Mouse (Mus musculus) MN1 (cell line): ENCODE data around the gene Ankrd13a.

Source experiments
- DNase-seq: peaks from one replicate; pipeline ENCODE4 v3.0.0-alpha.2; 2016; ENCODE audit warnings: low spot score

Gene Ankrd13a

GRCm38 (mm10) chr5:114767185-114767584 lies 7.3 kb upstream of the Ankrd13a start:
- DNase-seq = no peak

- no peak for DNase-seq
These were observed 4.7 kb upstream of the Ankrd13a start for GRCm38 (mm10) chr5:114769786-114770185.

GRCm38 (mm10) chr5:114771796-114772195 lies 2.7 kb upstream of the Ankrd13a start:
- no peak for DNase-seq

GRCm38 (mm10) chr5:114772456-114773203 lies 1.8 kb upstream of the Ankrd13a start:
- peak; percentile 40 for DNase-seq

- DNase-seq = peak; percentile 93
These were observed 1.2 kb upstream of the Ankrd13a start for GRCm38 (mm10) chr5:114773211-114773710.

GRCm38 (mm10) chr5:114773780-114774179 lies 697 bp upstream of the Ankrd13a start:
- no peak for DNase-seq

- peak; percentile 16 for DNase-seq
These were observed 841 bp downstream of the Ankrd13a start, which contains the start of gene Git2 for GRCm38 (mm10) chr5:114775056-114775979. Gene Git2, minus strand, starts transcription at chr5:114775517.

- peak; percentile 11 for DNase-seq
These were observed 1.7 kb downstream of the Ankrd13a start for GRCm38 (mm10) chr5:114776174-114776573.

- no peak for DNase-seq
These were observed 5.5 kb downstream of the Ankrd13a start for GRCm38 (mm10) chr5:114779956-114780489.

GRCm38 (mm10) chr5:114780912-114781311 lies 6.4 kb downstream of the Ankrd13a start:
- DNase-seq = no peak

- DNase-seq = no peak
These were observed 8.5 kb downstream of the Ankrd13a start for GRCm38 (mm10) chr5:114782991-114783390.

- DNase-seq = no peak
These were observed 9.1 kb downstream of the Ankrd13a start for GRCm38 (mm10) chr5:114783405-114784163.

GRCm38 (mm10) chr5:114784622-114785165 lies 10.2 kb downstream of the Ankrd13a start:
- DNase-seq = no peak

GRCm38 (mm10) chr5:114785196-114785595 lies 10.7 kb downstream of the Ankrd13a start:
- DNase-seq = no peak

GRCm38 (mm10) chr5:114793317-114793716 lies 18.8 kb downstream of the Ankrd13a start:
- DNase-seq = no peak

- DNase-seq = no peak
These were observed 20.1 kb downstream of the Ankrd13a start for GRCm38 (mm10) chr5:114794609-114795008.

- peak; percentile 21 for DNase-seq
These were observed 20.8 kb downstream of the Ankrd13a start for GRCm38 (mm10) chr5:114795231-114795630.

- DNase-seq = no peak
These were observed 21.2 kb downstream of the Ankrd13a start for GRCm38 (mm10) chr5:114795653-114796052.

GRCm38 (mm10) chr5:114796299-114797012 lies 22.0 kb downstream of the Ankrd13a start:
- DNase-seq = no peak

- DNase-seq = no peak
These were observed 22.8 kb downstream of the Ankrd13a start for GRCm38 (mm10) chr5:114797253-114797652.

- no peak for DNase-seq
These were observed 25.4 kb downstream of the Ankrd13a start for GRCm38 (mm10) chr5:114799848-114800247.
